Mouse (Mus musculus) heart, adult 2 months (tissue): ENCODE measurements around the gene Pomgnt2. TPM values are rescaled to one million over a fixed set of nuclear protein-coding genes. Genes with fewer than 3 reads are reported as not detected.

ENCODE experiments used
- DNase-seq, 2 experiments: peaks; one replicate each; pipeline ENCODE4 v3.0.0; 2021
- H3K27ac ChIP-seq: fragments of 200-600 bp; 2 replicates; pipeline ENCODE4 v1.8.1; 2022
- H3K27me3 ChIP-seq: fragments of 200-500 bp; 2 replicates; pipeline ENCODE4 v1.6.1; 2012; ENCODE audit warnings: mild to moderate bottlenecking, low read length, inconsistent platforms, mixed read lengths; ENCODE audit not compliant: control insufficient read depth, insufficient read depth
- H3K36me3 ChIP-seq: fragments of 200-500 bp; 2 replicates; pipeline ENCODE4 v1.6.1; 2012; ENCODE audit warnings: low read length, inconsistent platforms; ENCODE audit not compliant: control insufficient read depth, insufficient read depth
- H3K4me1 ChIP-seq: fragments of 200-500 bp; 2 replicates; pipeline ENCODE4 v1.6.1; 2011; ENCODE audit warnings: low read length; ENCODE audit not compliant: control insufficient read depth, insufficient read depth
- H3K4me3 ChIP-seq: fragments of 200-600 bp; 2 replicates; pipeline ENCODE4 v1.8.1; 2022
- H3K79me2 ChIP-seq: fragments of 200-500 bp; replicated peaks from 2 replicates; pipeline ENCODE4 v1.6.1; 2012; ENCODE audit warnings: mild to moderate bottlenecking, inconsistent platforms, low read length, moderate library complexity, mixed read lengths; ENCODE audit not compliant: control insufficient read depth, insufficient read depth
- H3K9ac ChIP-seq: fragments of 200-500 bp; 2 replicates; pipeline ENCODE4 v1.6.1; 2012; ENCODE audit warnings: low read depth, mild to moderate bottlenecking, control low read depth, inconsistent platforms, low read length, mixed read lengths
- CTCF ChIP-seq: fragments of 200-600 bp; IDR thresholded peaks from 2 replicates; pipeline ENCODE4 v1.8.1; 2022; ENCODE audit warnings: antibody characterized with exemption, mild to moderate bottlenecking, moderate library complexity
- EP300 ChIP-seq: fragments of 200-500 bp; IDR thresholded peaks from 2 replicates; pipeline ENCODE4 v1.6.1; 2011; ENCODE audit warnings: low read depth, low read length, control low read depth; ENCODE audit not compliant: insufficient read depth
- POLR2A ChIP-seq: fragments of 200-500 bp; IDR thresholded peaks from 2 replicates; pipeline ENCODE4 v1.6.1; 2011; ENCODE audit warnings: mild to moderate bottlenecking, low read depth, low read length, control low read depth; ENCODE audit not compliant: insufficient read depth
- WGBS: fragments of 180-500 bp; shearing (Covaris S2); methylation state at CpG from one replicate; pipeline ENCODE4 v1.1.7; 2018; 5-methylcytosine and 5-hydroxymethylcytosine counted together
- intact Hi-C: fragments of 180-260 bp; cut with DNase I; formaldehyde crosslinking; loops from one replicate; pipeline ENCODE4 v1.15.1; 2025
- polyA plus RNA-seq: library from polyadenylated mRNA; depleted of rRNA; stranded (reverse); fragments of >200 nt; gene quantifications from 2 replicates; pipeline ENCODE4 v1.2.3, GENCODE M21; 2012
- total RNA-seq, 2 experiments: library from RNA; stranded (reverse); gene quantifications; 2 replicates each; pipeline ENCODE4 v1.2.3; 2021

Pomgnt2 gene
- total and polyA plus RNA-seq, 3 experiments = 14.0 to 21.4 (median 15.3) TPM

DNA sequence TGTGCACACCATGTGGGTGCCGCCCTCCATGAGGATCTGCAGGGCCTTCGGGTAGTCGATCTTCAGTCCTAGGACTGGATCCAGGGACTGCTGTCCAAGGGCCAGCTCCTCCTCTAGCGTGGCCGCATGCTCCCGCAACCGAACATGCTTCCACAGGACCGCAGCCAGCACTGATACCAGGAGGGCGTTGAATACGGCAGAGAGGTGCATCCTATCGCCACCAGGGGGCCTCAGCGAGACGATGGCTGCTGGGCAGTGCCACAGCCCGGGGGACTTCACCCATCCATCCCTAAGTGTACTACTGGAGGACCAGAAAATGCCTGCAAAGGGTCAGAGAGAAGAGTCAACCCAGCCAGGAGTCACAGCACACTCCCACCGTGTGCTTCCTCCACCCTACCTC lies 13.4 kb downstream of the Pomgnt2 start:
- Histone ChIP-seq H3K9ac (no peak overlapping the region), H3K36me3 (no peaks in the 10 kb centered on the region), H3K27ac (no peak overlapping the region), H3K4me3 (no peak overlapping the region), H3K79me2 (no peaks in the 10 kb centered on the region), H3K27me3 (no peaks in the 10 kb centered on the region), H3K4me1 (no peaks in the 10 kb centered on the region)
- peak; percentile 69 to 79 for DNase-seq
- TF ChIP-seq POLR2A (no peak), CTCF (peak; percentile 93), EP300 (0 out of 2 replicates have a peak, but pooled peaks have one; percentile 27)
- intact Hi-C loops = no loop called here
- 35% methylated on average over 15 of the region's 15 CpGs for WGBS

DNA sequence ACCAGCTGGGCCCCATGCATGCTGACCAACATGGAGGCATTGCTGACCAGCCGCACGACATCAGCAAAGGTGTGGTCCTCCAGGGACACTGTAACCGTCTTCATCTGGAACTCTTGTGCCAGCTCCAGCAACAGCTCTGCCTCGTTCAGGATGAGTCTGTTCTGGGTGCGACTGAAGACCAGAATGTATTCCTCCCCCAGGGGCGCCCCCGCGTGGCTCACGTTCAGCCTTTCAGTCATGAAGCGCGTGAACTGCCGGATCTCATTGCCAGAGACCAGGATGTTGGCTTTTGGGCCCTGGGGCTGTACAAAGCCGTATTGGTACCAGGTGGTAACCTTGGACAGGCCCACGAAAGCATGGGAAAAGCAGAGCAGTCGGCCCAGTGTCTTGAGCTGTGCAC lies 14.2 kb downstream of the Pomgnt2 start:
- Histone ChIP-seq H3K79me2 (no peaks in the 10 kb centered on the region), H3K9ac (no peak overlapping the region), H3K27me3 (no peaks in the 10 kb centered on the region), H3K4me1 (no peaks in the 10 kb centered on the region), H3K27ac (no peak overlapping the region), H3K36me3 (no peaks in the 10 kb centered on the region), H3K4me3 (no peak overlapping the region)
- intact Hi-C loops = no loop called here
- WGBS = 89% methylated on average over 15 of the region's 15 CpGs
- no peak for TF ChIP-seq POLR2A
- no peak for TF ChIP-seq CTCF
- TF ChIP-seq EP300 = no peak
- DNase-seq = no peak

DNA sequence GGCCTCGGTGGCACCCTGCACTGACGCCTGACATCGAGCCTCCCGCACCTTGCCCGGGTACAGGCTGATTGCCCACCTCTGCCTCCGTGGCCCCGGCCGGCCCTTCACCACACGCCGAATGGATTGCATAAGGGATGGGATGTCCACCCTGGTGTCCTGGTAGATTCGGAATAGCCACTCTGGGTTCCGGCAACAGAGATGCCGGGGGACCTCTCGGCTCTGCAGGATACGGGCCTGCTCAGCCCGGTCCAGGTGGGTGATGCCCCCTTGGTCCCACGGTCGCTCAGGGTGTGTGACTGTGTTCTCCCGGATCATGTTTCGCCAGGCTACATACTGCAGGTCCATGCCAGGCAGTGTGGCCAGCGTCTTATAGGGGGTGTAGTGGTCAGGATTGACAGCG lies 14.7 kb downstream of the Pomgnt2 start:
- Histone ChIP-seq H3K4me1 (no peaks in the 10 kb centered on the region), H3K4me3 (no peak overlapping the region), H3K36me3 (no peaks in the 10 kb centered on the region), H3K79me2 (no peaks in the 10 kb centered on the region), H3K9ac (no peak overlapping the region), H3K27ac (no peak overlapping the region), H3K27me3 (no peaks in the 10 kb centered on the region)
- intact Hi-C loops = no loop called here
- DNase-seq = no peak
- WGBS = 98% methylated on average over 22 of the region's 22 CpGs
- no peak for TF ChIP-seq POLR2A
- TF ChIP-seq EP300 = no peak
- TF ChIP-seq CTCF = no peak

DNA sequence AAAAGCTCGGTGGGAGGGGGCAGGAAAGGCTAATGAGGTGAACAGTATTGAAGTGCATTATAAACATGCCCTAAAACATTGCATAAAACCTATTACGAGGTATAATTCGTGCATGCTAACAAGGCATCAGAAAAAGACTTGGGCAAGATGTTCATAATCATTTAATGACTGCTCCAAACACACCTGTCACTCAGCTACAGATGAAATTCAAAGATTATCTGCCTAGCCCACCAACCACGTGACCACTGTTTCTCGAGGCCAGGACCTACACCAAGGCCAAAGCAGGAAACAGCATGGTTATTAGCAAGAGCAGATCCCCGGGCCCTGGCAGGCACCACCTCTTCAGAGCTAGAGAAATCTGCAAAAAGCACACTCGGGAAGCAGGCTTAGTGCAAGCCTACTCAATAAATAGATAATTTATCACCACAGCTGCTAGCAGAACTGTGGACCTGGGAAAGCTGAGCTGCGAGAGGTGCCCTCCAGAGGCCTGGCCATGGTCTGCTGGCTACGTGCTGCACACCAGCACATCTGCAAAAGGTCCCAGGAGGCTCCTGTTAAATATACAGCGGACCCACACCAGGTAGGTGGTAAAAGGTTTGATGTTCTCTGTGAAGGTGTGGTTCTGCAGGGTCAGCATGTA lies 15.3 kb downstream of the Pomgnt2 start:
- 78% methylated on average over 10 of the region's 10 CpGs for WGBS
- no peaks in the 10 kb centered on the region for H3K79me2 ChIP-seq
- H3K27ac ChIP-seq = no peak overlapping the region
- H3K4me3 ChIP-seq = no peak overlapping the region
- H3K27me3 ChIP-seq = no peaks in the 10 kb centered on the region
- H3K9ac ChIP-seq = no peak overlapping the region
- H3K4me1 ChIP-seq = no peaks in the 10 kb centered on the region
- no peak for DNase-seq
- H3K36me3 ChIP-seq = no peaks in the 10 kb centered on the region
- no peak for TF ChIP-seq POLR2A
- TF ChIP-seq EP300 = no peak
- TF ChIP-seq CTCF = no peak
- intact Hi-C loops = no loop called here

DNA sequence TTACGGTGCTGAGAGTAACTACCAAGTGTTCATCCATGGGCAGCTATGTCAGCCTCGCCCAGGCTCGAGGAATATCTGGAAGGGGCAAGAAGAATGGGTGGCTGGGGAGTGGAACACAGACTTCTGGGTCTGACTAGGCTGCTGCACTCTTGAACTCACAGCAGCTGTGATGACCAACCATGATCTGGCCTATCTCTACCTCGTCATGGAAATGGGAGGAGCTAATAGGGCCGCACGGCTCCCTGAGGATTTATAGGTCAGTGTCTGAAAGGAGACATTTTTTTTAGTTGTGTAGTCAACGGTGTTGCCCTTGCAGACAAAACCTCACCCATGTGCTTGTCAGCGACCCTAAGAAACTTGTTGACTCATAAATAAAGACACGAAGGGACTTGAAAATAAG lies 15.9 kb downstream of the Pomgnt2 start:
- Histone ChIP-seq H3K79me2 (no peaks in the 10 kb centered on the region), H3K4me1 (no peaks in the 10 kb centered on the region), H3K27me3 (no peaks in the 10 kb centered on the region), H3K4me3 (no peak overlapping the region), H3K27ac (no peak overlapping the region), H3K36me3 (no peaks in the 10 kb centered on the region), H3K9ac (no peak overlapping the region)
- intact Hi-C loops = no loop called here
- no peak for DNase-seq
- TF ChIP-seq POLR2A = no peak
- TF ChIP-seq EP300 = no peak
- TF ChIP-seq CTCF = no peak
- 74% methylated on average over 9 of the region's 9 CpGs for WGBS

DNA sequence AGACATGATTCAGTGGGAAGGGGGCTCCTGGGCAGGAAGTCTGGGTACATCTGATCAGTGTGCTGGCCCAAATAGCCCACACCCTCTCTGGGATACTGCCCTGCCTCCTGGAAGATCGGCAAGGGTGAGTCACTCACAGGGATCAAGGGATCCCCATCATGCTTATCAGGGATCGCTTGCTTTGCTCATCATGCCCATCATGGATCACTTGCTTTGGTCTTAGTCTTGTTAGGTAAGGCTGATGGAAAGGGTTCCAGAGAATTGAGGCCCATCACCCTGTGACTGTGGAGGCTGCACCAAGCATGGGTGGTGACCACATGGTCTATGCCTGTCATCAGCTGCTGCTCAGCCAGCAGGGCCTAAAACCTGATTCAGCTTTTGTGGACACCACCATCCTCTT lies 21.6 kb downstream of the Pomgnt2 start:
- Histone ChIP-seq H3K27ac (no peak overlapping the region), H3K27me3 (no peaks in the 10 kb centered on the region), H3K4me3 (no peak overlapping the region), H3K79me2 (no peaks in the 10 kb centered on the region), H3K9ac (no peak overlapping the region), H3K36me3 (no peaks in the 10 kb centered on the region), H3K4me1 (no peaks in the 10 kb centered on the region)
- WGBS = 56% methylated on average over 2 of the region's 2 CpGs
- intact Hi-C loops = no loop called here
- DNase-seq = no peak
- no peak for TF ChIP-seq EP300
- TF ChIP-seq POLR2A = no peak
- no peak for TF ChIP-seq CTCF
